Mouse (Mus musculus): ENCODE data around the gene Frrs1l. TPM values are rescaled to one million over a fixed set of nuclear protein-coding genes. Genes with fewer than 3 reads are reported as not detected.

Frrs1l gene
- polyA plus RNA-seq, 1 experiment from 2014 or later, result 0.51 TPM

DNA sequence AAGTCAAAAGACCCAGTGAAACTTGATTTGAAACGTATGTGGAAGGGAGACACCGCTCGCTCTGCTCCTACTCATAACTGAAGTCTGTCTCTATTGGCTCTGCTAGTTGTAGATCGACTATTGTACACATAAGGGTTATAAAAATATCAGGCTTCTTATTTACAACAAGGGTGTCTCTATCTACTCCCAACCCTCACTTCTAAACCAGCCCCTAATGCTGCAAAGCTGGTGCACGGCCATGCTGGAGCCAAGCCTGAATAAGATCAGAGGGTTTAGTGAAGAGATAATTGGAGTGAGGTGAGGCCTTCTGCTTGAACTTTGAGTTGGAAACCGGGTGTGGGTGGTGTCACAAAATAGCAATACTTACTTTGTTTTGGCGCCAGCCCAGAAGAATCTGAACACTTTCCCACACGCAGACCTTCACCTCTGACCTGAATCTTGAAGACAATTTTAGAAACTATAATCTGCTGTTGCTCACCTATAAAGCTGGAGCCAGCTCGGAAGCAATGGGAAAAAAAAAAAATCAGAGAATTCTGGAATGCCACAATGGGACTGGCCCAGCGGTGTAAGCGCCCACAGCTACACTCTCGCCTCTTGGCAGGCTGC is 28.8 kb downstream of the Frrs1l start:
- no peak overlapping the region for H3K9ac ChIP-seq (ENCODE audit: low read length)
- H3K36me3 ChIP-seq (ENCODE audit: control insufficient read depth, insufficient read depth, low read length), result no peaks in the 10 kb centered on the region
- ATAC-seq (ENCODE audit: insufficient number of reproducible peaks, low FRiP score, low TSS enrichment, low read depth) (no peak), DNase-seq (ENCODE audit: low spot score) (no peak)
- no peak overlapping the region for H3K4me3 ChIP-seq (ENCODE audit: low read depth, low read length)
- H3K4me2 ChIP-seq (ENCODE audit: low read depth, severe bottlenecking), result no peak overlapping the region
- 90% methylated on average over 12 of the region's 12 CpGs for WGBS
- H3K4me1 ChIP-seq (ENCODE audit: control insufficient read depth, insufficient read depth, low read length), result no peaks in the 10 kb centered on the region
- H3K9me3 ChIP-seq (ENCODE audit: control insufficient read depth, low read length), result no peaks in the 10 kb centered on the region
- H3K27me3 ChIP-seq (ENCODE audit: control insufficient read depth, insufficient read depth, low read length), result no peaks in the 10 kb centered on the region
- H3K27ac ChIP-seq (replicated peaks; ENCODE audit: low read depth, low read length), result no peak overlapping the region

DNA sequence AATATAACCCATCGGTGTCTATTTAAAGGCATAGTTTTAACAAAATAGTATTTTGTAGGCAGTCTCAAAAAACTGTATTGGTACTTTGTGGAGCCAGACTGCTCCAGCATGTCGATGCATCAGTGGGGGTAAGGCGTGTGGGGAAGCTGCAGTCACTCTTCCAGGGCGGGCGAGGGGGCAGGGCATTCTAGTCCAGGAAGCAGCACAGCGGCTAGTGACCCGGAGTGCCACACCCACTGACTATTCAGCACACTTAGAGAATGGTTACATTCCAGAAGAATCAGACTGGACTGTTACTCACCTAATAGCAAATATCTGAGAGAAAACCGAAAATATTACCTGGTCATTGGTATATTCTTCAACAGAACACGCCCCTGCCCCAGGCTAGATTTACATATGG is 32.7 kb downstream of the Frrs1l start:
- 66% methylated on average over 9 of the region's 9 CpGs for WGBS
- H3K36me3 ChIP-seq (ENCODE audit: control insufficient read depth, insufficient read depth, low read length), result no peaks in the 10 kb centered on the region

DNA sequence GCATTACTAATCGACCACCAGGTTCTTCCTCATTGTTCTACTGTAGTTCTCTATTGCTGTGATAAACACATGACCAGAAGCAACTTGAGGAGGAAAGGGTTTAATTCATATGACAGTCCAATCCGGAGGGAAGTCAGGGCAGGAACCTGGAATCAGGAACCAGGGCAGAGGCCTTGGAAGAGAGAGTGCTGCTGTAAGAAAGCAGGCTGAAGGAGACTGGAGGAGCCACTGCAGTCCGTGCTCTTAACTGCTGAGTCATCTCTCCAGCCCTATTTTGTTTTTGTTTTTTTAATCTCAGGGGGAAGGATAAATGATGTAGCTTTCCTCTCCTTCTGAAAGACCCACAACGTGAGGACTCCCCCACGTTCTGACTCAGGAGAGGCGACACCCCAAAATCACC is 37.0 kb downstream of the Frrs1l start:
- Histone ChIP-seq H3K27me3 (ENCODE audit: control insufficient read depth, insufficient read depth, low read length) (no peaks in the 10 kb centered on the region), H3K4me2 (ENCODE audit: low read depth, severe bottlenecking) (no peak overlapping the region), H3K36me3 (ENCODE audit: control insufficient read depth, insufficient read depth, low read length) (no peaks in the 10 kb centered on the region), H3K9me3 (ENCODE audit: control insufficient read depth, low read length) (no peaks in the 10 kb centered on the region), H3K27ac (replicated peaks; ENCODE audit: low read depth, low read length) (no peak overlapping the region), H3K4me1 (ENCODE audit: control insufficient read depth, insufficient read depth, low read length) (no peaks in the 10 kb centered on the region), H3K4me3 (ENCODE audit: low read depth, low read length) (no peak overlapping the region), H3K9ac (ENCODE audit: low read length) (no peak overlapping the region)
- 71% methylated on average over 5 of the region's 6 CpGs for WGBS
- DNase-seq (ENCODE audit: low spot score) (no peak), ATAC-seq (ENCODE audit: insufficient number of reproducible peaks, low FRiP score, low TSS enrichment, low read depth) (no peak)

More for the DNA sequence above, 32.7 kb downstream of the Frrs1l start:
- Histone ChIP-seq H3K4me3 (ENCODE audit: low read depth, low read length) (no peak overlapping the region), H3K27me3 (ENCODE audit: control insufficient read depth, insufficient read depth, low read length) (no peaks in the 10 kb centered on the region), H3K27ac (replicated peaks; ENCODE audit: low read depth, low read length) (no peak overlapping the region), H3K9me3 (ENCODE audit: control insufficient read depth, low read length) (no peaks in the 10 kb centered on the region), H3K9ac (ENCODE audit: low read length) (no peak overlapping the region), H3K4me1 (ENCODE audit: control insufficient read depth, insufficient read depth, low read length) (no peaks in the 10 kb centered on the region), H3K4me2 (ENCODE audit: low read depth, severe bottlenecking) (no peak overlapping the region)
- no peak for ATAC-seq (ENCODE audit: insufficient number of reproducible peaks, low FRiP score, low TSS enrichment, low read depth)
- DNase-seq (ENCODE audit: low spot score), result no peak

DNA sequence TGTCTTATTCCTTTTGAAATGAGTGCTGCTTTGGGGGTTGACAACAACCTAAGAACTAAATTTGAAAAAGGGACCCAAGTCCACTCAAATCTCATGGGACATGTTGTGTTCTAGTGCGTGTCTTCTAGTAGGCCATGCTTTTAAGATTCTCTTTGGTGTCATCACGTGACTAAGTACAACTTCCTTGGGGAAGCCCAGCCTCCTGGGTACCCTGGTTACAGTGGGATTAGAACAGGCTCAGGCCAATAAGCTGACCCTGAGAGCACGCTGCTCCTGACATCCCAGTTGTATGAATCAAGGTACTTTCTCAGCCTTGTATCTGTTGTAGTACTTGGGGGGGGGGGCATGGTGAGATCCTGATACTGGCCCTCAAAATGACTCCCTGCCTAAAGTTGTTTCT is 38.5 kb downstream of the Frrs1l start:
- no peak overlapping the region for H3K9ac ChIP-seq (ENCODE audit: low read length)
- ATAC-seq (ENCODE audit: insufficient number of reproducible peaks, low FRiP score, low TSS enrichment, low read depth) (no peak), DNase-seq (ENCODE audit: low spot score) (no peak)
- no peaks in the 10 kb centered on the region for H3K9me3 ChIP-seq (ENCODE audit: control insufficient read depth, low read length)
- H3K36me3 ChIP-seq (ENCODE audit: control insufficient read depth, insufficient read depth, low read length), result no peaks in the 10 kb centered on the region
- WGBS, result 88% methylated on average over 3 of the region's 3 CpGs
- no peaks in the 10 kb centered on the region for H3K27me3 ChIP-seq (ENCODE audit: control insufficient read depth, insufficient read depth, low read length)
- H3K4me2 ChIP-seq (ENCODE audit: low read depth, severe bottlenecking), result no peak overlapping the region
- H3K4me1 ChIP-seq (ENCODE audit: control insufficient read depth, insufficient read depth, low read length), result no peaks in the 10 kb centered on the region
- no peak overlapping the region for H3K27ac ChIP-seq (replicated peaks; ENCODE audit: low read depth, low read length)
- no peak overlapping the region for H3K4me3 ChIP-seq (ENCODE audit: low read depth, low read length)

DNA sequence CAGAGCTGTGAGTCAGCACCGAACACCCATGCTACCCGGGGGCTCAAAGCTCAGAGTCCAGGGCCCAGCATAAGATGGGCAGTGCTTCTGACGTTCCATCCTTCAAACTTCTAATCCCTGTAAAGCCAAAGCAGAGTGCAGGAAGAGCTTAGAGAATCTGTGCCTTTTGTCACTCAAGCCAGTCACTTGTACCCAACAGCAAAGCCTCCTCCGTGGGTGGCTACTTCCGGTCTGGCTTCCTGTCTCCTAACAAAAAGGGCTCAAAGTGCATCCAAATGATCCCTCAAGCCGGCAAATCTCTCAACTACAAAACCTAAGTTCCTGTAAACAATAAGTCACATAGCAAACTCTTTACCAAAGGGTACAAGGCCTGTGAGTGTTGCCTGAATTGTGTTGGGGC is 40.7 kb downstream of the Frrs1l start:
- ATAC-seq (ENCODE audit: insufficient number of reproducible peaks, low FRiP score, low TSS enrichment, low read depth), result no peak
- Histone ChIP-seq H3K27ac (replicated peaks; ENCODE audit: low read depth, low read length) (no peak overlapping the region), H3K27me3 (ENCODE audit: control insufficient read depth, insufficient read depth, low read length) (no peaks in the 10 kb centered on the region), H3K4me3 (ENCODE audit: low read depth, low read length) (no peak overlapping the region), H3K9ac (ENCODE audit: low read length) (no peak overlapping the region), H3K4me2 (ENCODE audit: low read depth, severe bottlenecking) (no peak overlapping the region), H3K4me1 (ENCODE audit: control insufficient read depth, insufficient read depth, low read length) (peaks cover 4% of the 10 kb centered on the region), H3K36me3 (ENCODE audit: control insufficient read depth, insufficient read depth, low read length) (no peaks in the 10 kb centered on the region), H3K9me3 (ENCODE audit: control insufficient read depth, low read length) (no peaks in the 10 kb centered on the region)
- 80% methylated on average over 6 of the region's 6 CpGs for WGBS
- DNase-seq (ENCODE audit: low spot score), result no peak

DNA sequence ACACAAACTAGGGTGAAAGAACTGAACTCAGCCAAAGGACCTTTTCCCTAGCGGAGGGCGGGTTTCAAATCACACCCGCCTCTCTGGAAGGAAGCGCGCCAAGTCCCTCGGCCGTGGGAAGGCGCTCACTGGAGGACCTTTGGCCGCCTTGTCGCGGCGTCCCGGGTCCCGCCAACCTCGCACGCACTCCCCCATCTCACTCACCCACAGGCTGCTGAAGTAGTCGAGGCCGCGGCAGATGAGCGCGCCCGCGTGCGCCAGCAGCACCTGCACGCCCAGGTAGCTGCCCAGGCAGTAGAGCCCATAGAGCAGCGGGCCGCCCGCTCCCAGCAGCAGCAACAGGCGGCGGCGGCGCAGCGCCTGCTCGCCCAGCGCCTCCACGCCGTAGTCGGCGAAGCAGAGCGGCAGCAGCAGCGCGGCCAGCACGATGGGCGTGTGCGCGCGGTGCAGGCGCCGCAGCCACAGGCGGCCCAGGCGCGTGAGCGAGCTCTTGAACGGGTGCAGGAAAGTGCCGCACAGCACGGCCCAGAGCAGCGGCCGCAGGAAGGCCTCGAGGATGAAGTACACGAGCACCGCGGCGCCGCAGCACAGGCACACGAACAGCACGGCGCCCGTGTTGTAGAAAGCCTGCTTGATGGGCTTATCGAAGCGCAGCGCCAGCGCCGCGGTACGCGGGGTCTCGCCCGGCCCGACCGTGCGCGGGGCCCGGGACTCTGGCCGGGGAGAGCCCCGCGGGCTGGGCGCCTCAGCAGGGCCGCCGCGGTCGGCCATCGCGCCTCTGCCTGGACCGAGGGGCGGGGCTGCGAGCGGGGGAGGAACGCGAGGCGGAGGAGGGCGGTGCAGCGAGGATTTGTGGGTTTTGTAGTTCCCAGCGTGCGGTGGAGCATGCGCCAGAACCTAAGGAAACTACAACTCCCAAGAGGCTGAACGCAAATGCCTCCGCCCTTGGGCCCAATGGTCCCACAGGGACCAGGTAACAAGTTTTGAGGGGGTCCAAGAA is 43.2 kb downstream of the Frrs1l start, which contains the start of gene Tmem245:
Tmem245 (minus strand) TSS at position 797 of the 1,000 bp plus-strand sequence.
- Histone ChIP-seq H3K4me2 (ENCODE audit: low read depth, severe bottlenecking) (peak within 1 kb of the TSS; percentile 81), H3K27ac (replicated peaks; ENCODE audit: low read depth, low read length) (peak within 1 kb of the TSS; percentile 80), H3K4me3 (ENCODE audit: low read depth, low read length) (peak within 1 kb of the TSS; percentile 76), H3K9ac (ENCODE audit: low read length) (peak within 1 kb of the TSS; percentile 83), H3K36me3 (ENCODE audit: control insufficient read depth, insufficient read depth, low read length) (no peaks in the 10 kb centered on the region), H3K4me1 (ENCODE audit: control insufficient read depth, insufficient read depth, low read length) (peaks cover 4% of the 10 kb centered on the region), H3K9me3 (ENCODE audit: control insufficient read depth, low read length) (no peaks in the 10 kb centered on the region), H3K27me3 (ENCODE audit: control insufficient read depth, insufficient read depth, low read length) (no peaks in the 10 kb centered on the region)
- ATAC-seq (ENCODE audit: insufficient number of reproducible peaks, low FRiP score, low TSS enrichment, low read depth) (peak; percentile 96), DNase-seq (ENCODE audit: low spot score) (peak; percentile 96)
- WGBS, result under 1% methylated on average over 99 of the region's 107 CpGs

DNA sequence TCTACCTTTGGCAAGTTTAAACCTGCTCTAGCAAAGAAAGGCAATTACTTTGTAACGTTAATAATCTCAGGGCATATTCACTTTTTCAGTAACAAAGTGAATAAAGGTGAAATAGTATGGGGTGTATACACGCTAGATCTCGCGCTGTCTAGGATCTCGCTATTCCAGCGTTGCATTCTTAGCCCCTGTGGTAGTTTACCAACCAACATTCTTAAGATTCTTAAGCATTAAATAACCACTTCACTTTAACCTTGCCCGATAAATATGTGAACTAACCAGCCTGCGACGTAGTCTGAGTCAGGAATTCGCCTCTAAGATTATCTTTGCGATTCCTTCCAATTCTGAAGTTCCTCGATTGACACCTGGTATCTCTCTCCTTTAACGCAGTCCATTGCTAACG is 44.0 kb downstream of the Frrs1l start:
- Histone ChIP-seq H3K4me2 (ENCODE audit: low read depth, severe bottlenecking) (peak overlapping the region; percentile 81), H3K9me3 (ENCODE audit: control insufficient read depth, low read length) (no peaks in the 10 kb centered on the region), H3K9ac (ENCODE audit: low read length) (peak overlapping the region; percentile 83), H3K4me1 (ENCODE audit: control insufficient read depth, insufficient read depth, low read length) (peaks cover 4% of the 10 kb centered on the region), H3K4me3 (ENCODE audit: low read depth, low read length) (peak overlapping the region; percentile 76), H3K36me3 (ENCODE audit: control insufficient read depth, insufficient read depth, low read length) (no peaks in the 10 kb centered on the region), H3K27me3 (ENCODE audit: control insufficient read depth, insufficient read depth, low read length) (no peaks in the 10 kb centered on the region), H3K27ac (replicated peaks; ENCODE audit: low read depth, low read length) (no peak overlapping the region)
- DNase-seq (ENCODE audit: low spot score), result no peak
- WGBS, result 2% methylated on average over 14 of the region's 14 CpGs
- ATAC-seq (ENCODE audit: insufficient number of reproducible peaks, low FRiP score, low TSS enrichment, low read depth), result no peak

DNA sequence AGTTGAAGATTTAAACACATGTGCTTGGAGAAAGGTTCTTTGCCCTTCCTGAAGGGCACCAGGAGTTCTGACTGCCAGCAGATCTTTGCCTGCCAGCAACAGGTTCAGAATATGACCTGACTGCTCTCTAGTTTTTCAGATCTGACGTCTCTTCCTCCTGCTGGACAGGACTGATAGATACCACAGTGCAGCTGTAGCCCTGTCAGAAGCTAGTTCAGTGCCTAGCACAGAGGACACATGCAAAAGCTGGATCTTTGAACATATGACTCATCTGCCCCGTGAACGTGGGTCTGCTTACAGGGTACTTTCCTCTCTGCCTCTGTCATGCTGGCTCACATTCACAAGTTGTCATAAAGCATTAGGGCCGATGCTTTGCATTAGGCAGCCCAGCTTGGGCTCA is 45.9 kb downstream of the Frrs1l start:
- WGBS, result 83% methylated on average over 4 of the region's 4 CpGs

More for the DNA sequence above, 45.9 kb downstream of the Frrs1l start:
- H3K27me3 ChIP-seq (ENCODE audit: control insufficient read depth, insufficient read depth, low read length), result no peaks in the 10 kb centered on the region
- H3K9ac ChIP-seq (ENCODE audit: low read length), result no peak overlapping the region
- no peaks in the 10 kb centered on the region for H3K9me3 ChIP-seq (ENCODE audit: control insufficient read depth, low read length)
- DNase-seq (ENCODE audit: low spot score) (no peak), ATAC-seq (ENCODE audit: insufficient number of reproducible peaks, low FRiP score, low TSS enrichment, low read depth) (no peak)
- H3K4me3 ChIP-seq (ENCODE audit: low read depth, low read length), result no peak overlapping the region
- H3K27ac ChIP-seq (replicated peaks; ENCODE audit: low read depth, low read length), result no peak overlapping the region
- no peak overlapping the region for H3K4me2 ChIP-seq (ENCODE audit: low read depth, severe bottlenecking)
- H3K36me3 ChIP-seq (ENCODE audit: control insufficient read depth, insufficient read depth, low read length), result no peaks in the 10 kb centered on the region
- peaks cover 4% of the 10 kb centered on the region for H3K4me1 ChIP-seq (ENCODE audit: control insufficient read depth, insufficient read depth, low read length)
